Mouse (Mus musculus) hindbrain, postnatal 0 days (tissue): Measurements from ENCODE around the gene Sbf2. TPM values are rescaled to one million over a fixed set of nuclear protein-coding genes. Genes with fewer than 3 reads are reported as not detected.
A peak's percentile ranks its signal among the peaks of the same experiment; 100 is the strongest.

Experiments used
- ATAC-seq: fragments of 200-750 bp; cut with Nextera tagmentation; 2 replicates; pipeline ENCODE4 v1.8.0; 2017; ENCODE audit warnings: mild to moderate bottlenecking, moderate TSS enrichment, moderate library complexity
- DNase-seq: peaks from one replicate; pipeline ENCODE4 v3.0.0-alpha.2; 2015; ENCODE audit warnings: low spot score
- H3K27ac ChIP-seq: fragments of 300-500 bp; sonication (generic); 2 replicates; pipeline ENCODE4 v1.5.1; 2014; ENCODE audit warnings: mild to moderate bottlenecking
- H3K27me3 ChIP-seq: fragments of 300-500 bp; sonication (generic); 2 replicates; pipeline ENCODE4 v1.6.1; 2014; ENCODE audit warnings: low read length, mixed read lengths; ENCODE audit not compliant: insufficient read depth
- H3K36me3 ChIP-seq: fragments of 300-500 bp; sonication (generic); 2 replicates; pipeline ENCODE4 v1.6.1; 2014; ENCODE audit warnings: low read length, mixed read lengths; ENCODE audit not compliant: insufficient read depth
- H3K4me1 ChIP-seq: fragments of 300-500 bp; sonication (generic); 2 replicates; pipeline ENCODE4 v1.6.1; 2014; ENCODE audit warnings: antibody characterized with exemption, low read length, mixed read lengths; ENCODE audit not compliant: insufficient read depth
- H3K4me2 ChIP-seq: fragments of 300-500 bp; sonication (generic); 2 replicates; pipeline ENCODE4 v1.6.1; 2014; ENCODE audit warnings: low read depth, mild to moderate bottlenecking, low read length, moderate library complexity, mixed read lengths
- H3K4me3 ChIP-seq: fragments of 300-500 bp; sonication (generic); 2 replicates; pipeline ENCODE4 v1.5.1; 2014; ENCODE audit warnings: low read length
- H3K9ac ChIP-seq: fragments of 300-500 bp; sonication (generic); replicated peaks from 2 replicates; pipeline ENCODE4 v1.6.1; 2014; ENCODE audit warnings: mild to moderate bottlenecking, low read length, moderate library complexity, mixed read lengths
- H3K9me3 ChIP-seq: fragments of 300-500 bp; sonication (generic); 2 replicates; pipeline ENCODE4 v1.6.1; 2016; ENCODE audit warnings: low read length, mixed read lengths
- CTCF ChIP-seq: IDR thresholded peaks from 2 replicates; pipeline ENCODE4 v1.5.1; 2016; ENCODE audit warnings: antibody characterized with exemption, control low read depth, low read depth
- WGBS: fragments of 180-500 bp; shearing (Covaris S2); extraction: QIAGEN DNeasy Blood & Tissue Kit; methylation state at CpG from one replicate; pipeline ENCODE4 v1.1.7; 2014; 5-methylcytosine and 5-hydroxymethylcytosine counted together
- polyA plus RNA-seq: library from polyadenylated mRNA; unstranded; fragments of >200 nt; fragmentation: Nextera tagmentation; extraction: Ambion mirVana; gene quantifications from 2 replicates; pipeline ENCODE4 v1.2.1, GENCODE M21; 2015
- total RNA-seq: library from RNA; depleted of rRNA; stranded (reverse); fragments of >200 nt; gene quantifications from 2 replicates; pipeline ENCODE4 v1.2.3, GENCODE M21; 2014

Gene Sbf2
- total and polyA plus RNA-seq, 2 experiments from 2014 or later, result 40.3 to 70.5 TPM

DNA sequence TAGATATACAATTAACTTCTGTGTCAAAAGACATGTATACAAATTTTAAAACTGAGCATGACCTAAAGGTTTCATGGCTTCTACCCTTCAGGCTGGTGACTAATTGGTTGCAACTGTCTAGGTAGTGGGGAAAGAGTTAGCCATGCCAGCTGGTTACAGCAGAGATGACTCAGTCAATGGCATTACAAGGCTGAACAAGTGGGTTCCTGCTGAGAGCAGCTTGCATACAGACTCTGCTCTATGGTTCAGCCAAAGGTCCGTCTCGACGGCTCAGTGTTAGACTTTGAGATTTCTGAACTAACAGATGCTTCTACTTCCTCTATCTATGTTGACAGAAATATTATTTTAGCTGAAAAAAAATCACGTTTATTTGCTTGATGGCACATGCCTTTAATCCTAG is 277.1 kb downstream of the Sbf2 start:
- H3K27me3 ChIP-seq, result no peaks in the 10 kb centered on the region
- no peak overlapping the region for H3K27ac ChIP-seq
- H3K9me3 ChIP-seq, result no peaks in the 10 kb centered on the region
- H3K4me1 ChIP-seq, result no peaks in the 10 kb centered on the region
- no peak for ATAC-seq
- H3K4me2 ChIP-seq, result no peak overlapping the region
- no peak for TF ChIP-seq CTCF
- no peak overlapping the region for H3K4me3 ChIP-seq
- H3K36me3 ChIP-seq, result peaks cover 39% of the 10 kb centered on the region; the same call in 1 of the 2 replicates
- WGBS, result 61% methylated on average over 4 of the region's 4 CpGs
- no peak for DNase-seq
- H3K9ac ChIP-seq, result no peak overlapping the region

DNA sequence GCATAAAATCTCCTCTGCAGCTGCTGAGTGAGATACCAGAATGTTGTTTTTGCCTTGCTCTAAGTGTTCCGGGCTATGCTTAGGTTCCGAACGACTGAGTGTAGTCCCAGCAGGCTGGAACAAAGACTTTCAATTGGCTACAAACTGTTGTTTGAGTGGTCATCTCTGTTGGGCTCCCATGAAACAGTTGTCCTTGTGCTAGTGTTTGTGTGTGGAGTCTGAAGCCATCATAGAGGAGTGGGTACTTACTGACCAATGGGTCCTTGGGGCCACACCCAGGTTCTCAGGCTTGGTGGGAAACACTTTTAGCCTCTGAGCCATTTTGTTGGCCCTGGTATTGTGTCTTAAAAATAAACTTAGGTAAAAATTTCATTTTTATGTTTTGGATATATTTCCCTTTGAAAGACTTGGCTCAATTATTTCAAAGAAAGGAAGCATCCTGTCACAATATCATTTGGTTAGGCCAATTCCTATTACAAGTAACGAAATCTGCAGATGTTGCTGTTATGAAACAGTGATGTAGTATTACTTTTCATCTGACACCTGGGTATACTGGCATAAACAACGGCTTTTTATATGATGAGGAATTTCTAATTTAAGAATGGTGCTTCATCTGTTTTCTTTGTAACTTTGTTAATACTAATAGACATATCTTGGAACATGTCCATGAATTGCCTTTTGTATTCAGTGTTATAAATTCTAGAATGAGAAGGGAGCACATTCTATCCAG is 289.2 kb downstream of the Sbf2 start:
- Histone ChIP-seq H3K27me3 (no peaks in the 10 kb centered on the region), H3K4me2 (no peak overlapping the region), H3K4me3 (no peak overlapping the region), H3K9me3 (no peaks in the 10 kb centered on the region), H3K27ac (no peak overlapping the region), H3K9ac (no peak overlapping the region), H3K4me1 (no peaks in the 10 kb centered on the region), H3K36me3 (peaks cover 49% of the 10 kb centered on the region)
- 96% methylated on average over 5 of the region's 5 CpGs for WGBS
- no peak for TF ChIP-seq CTCF
- ATAC-seq (no peak), DNase-seq (no peak)

GRCm38 (mm10) chr7:110324852-110325251 is 289.9 kb downstream of the Sbf2 start:
- H3K4me1 ChIP-seq, result no peaks in the 10 kb centered on the region
- H3K4me2 ChIP-seq, result no peak overlapping the region
- DNase-seq, result no peak
- H3K9ac ChIP-seq, result no peak overlapping the region
- no peak for ATAC-seq
- no peak overlapping the region for H3K4me3 ChIP-seq
- peaks cover 53% of the 10 kb centered on the region for H3K36me3 ChIP-seq
- H3K9me3 ChIP-seq, result no peaks in the 10 kb centered on the region
- no peak for TF ChIP-seq CTCF
- H3K27ac ChIP-seq, result no peak overlapping the region
- no peaks in the 10 kb centered on the region for H3K27me3 ChIP-seq
- 88% methylated on average over 1 of the region's 1 CpGs for WGBS

- ATAC-seq (peak; percentile 63; the same call in 1 of the 2 replicates), DNase-seq (no peak)
- Histone ChIP-seq H3K4me3 (no peak overlapping the region), H3K27me3 (no peaks in the 10 kb centered on the region), H3K4me1 (no peaks in the 10 kb centered on the region), H3K27ac (0 out of 2 replicates have a peak overlapping the region, but pooled peaks have one; percentile 15), H3K36me3 (peaks cover 36% of the 10 kb centered on the region), H3K4me2 (no peak overlapping the region), H3K9ac (no peak overlapping the region), H3K9me3 (no peaks in the 10 kb centered on the region)
- 57% methylated on average over 5 of the region's 5 CpGs for WGBS
- TF ChIP-seq CTCF, result no peak
Observed at GRCm38 (mm10) chr7:110321106-110321505, 293.6 kb downstream of the Sbf2 start.

DNA sequence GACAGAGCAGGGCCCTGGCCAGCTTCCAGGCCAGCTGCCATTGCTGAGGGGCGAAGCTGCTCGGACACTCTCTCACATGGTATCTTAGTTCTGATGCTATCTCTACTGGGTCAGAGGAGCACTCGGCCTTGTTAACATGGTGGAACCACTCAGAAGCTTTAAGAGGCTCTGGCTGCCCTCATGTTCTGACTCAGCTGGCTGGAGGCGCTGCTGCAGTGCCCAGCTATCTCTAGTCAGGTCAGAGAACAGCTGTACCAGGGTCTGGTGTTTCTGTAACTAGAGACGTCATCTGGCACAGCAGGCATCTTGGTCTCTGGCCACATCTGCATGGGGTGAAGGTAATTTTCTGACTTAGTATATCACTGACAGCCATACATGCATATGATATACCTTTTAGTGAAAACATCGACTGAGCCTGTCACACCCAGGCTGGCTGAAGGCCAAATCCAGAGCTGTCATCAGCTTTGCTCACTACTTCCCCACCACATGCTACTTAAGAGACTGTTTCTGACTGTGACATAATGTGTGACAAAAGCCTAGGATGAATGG is 295.7 kb downstream of the Sbf2 start:
- ATAC-seq (no peak), DNase-seq (no peak)
- Histone ChIP-seq H3K36me3 (peaks cover 36% of the 10 kb centered on the region), H3K4me2 (no peak overlapping the region), H3K4me1 (no peaks in the 10 kb centered on the region), H3K27me3 (no peaks in the 10 kb centered on the region), H3K27ac (0 out of 2 replicates have a peak overlapping the region, but pooled peaks have one; percentile 11), H3K4me3 (no peak overlapping the region), H3K9ac (no peak overlapping the region), H3K9me3 (no peaks in the 10 kb centered on the region)
- no peak for TF ChIP-seq CTCF
- 69% methylated on average over 6 of the region's 6 CpGs for WGBS

- 94% methylated on average over 4 of the region's 4 CpGs for WGBS
- peaks cover 36% of the 10 kb centered on the region for H3K36me3 ChIP-seq
- ATAC-seq, result no peak
Observed at GRCm38 (mm10) chr7:110317412-110317811, 297.3 kb downstream of the Sbf2 start.

DNA sequence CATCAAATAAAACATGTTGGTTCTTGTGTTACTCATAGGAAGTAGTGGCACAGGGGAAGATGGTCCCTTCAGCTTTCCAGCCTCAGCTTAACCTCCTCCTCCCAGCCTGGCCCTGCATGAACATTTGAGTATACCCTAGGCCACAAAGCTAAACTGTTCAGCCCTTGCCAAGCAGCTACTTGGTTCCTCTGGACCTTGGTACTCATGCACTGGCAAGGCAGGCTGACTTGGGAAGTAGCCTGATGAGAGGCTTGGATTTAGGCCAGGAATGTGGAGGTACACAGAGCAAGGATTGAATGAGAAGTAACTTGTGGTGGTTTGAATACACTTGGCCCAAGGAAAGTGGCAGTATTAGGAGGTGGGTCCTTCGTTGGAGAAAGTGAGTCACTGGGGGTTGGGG is 299.4 kb downstream of the Sbf2 start:
- no peak for TF ChIP-seq CTCF

More at GRCm38 (mm10) chr7:110317412-110317811, 297.3 kb downstream of the Sbf2 start:
- Histone ChIP-seq H3K27ac (no peak overlapping the region), H3K4me1 (no peaks in the 10 kb centered on the region), H3K9ac (no peak overlapping the region), H3K4me3 (no peak overlapping the region), H3K4me2 (no peak overlapping the region), H3K9me3 (no peaks in the 10 kb centered on the region), H3K27me3 (no peaks in the 10 kb centered on the region)
- no peak for DNase-seq
- TF ChIP-seq CTCF, result no peak

More for the DNA sequence above, 299.4 kb downstream of the Sbf2 start:
- Histone ChIP-seq H3K27ac (no peak overlapping the region), H3K27me3 (no peaks in the 10 kb centered on the region), H3K36me3 (peaks cover 50% of the 10 kb centered on the region), H3K4me1 (no peaks in the 10 kb centered on the region), H3K9me3 (no peaks in the 10 kb centered on the region), H3K9ac (no peak overlapping the region), H3K4me2 (no peak overlapping the region), H3K4me3 (no peak overlapping the region)
- ATAC-seq, result no peak
- no peak for DNase-seq
- 77% methylated on average over 1 of the region's 1 CpGs for WGBS
